Mouse (Mus musculus): ENCODE data around the gene Stx5a. TPM values are rescaled to one million over a fixed set of nuclear protein-coding genes. Genes with fewer than 3 reads are reported as not detected.
A peak's percentile ranks its signal among the peaks of the same experiment; 100 is the strongest.

The Stx5a gene
- 10 to 100 TPM; 59.6 to 66.4 (median 65.6) TPM for total RNA-seq (2022)

DNA sequence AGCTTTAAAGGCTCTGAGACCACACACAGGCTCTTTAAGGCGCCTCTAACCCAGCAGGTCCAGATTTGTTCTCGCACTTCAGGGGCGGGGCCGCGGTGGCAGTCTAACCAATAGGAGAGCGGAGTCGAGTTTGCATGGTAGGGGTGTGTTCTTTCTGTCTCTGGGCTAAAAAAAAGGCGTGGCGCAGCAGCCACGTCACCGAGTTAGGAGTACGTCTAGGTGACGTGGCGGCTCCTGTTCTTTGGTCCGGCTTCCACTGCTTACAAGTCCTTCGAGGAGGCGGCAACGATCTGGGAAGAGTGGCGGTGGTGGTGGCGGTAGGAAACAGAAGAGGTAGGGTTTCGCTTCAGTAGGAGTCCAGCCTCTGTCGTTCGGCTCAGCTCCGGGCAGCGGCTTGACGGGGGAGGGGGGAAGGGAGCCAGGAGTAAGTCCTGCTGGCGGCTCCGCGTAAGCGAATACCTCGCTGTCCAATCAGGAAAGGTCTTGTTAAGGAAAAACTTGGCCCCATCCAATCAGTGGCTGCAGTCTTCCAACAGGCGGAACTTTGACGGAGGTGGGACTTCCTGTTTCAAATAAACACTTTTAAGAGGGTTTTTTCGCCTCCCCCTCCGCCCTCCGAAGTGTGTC is at the start of gene Stx5a:
Gene Stx5a, plus strand, starts transcription at position 171 of the 627 bp plus-strand sequence.
- DNase-seq (ENCODE audit: low spot score in 2 of 2), result peak; percentile 93 to 97

DNA sequence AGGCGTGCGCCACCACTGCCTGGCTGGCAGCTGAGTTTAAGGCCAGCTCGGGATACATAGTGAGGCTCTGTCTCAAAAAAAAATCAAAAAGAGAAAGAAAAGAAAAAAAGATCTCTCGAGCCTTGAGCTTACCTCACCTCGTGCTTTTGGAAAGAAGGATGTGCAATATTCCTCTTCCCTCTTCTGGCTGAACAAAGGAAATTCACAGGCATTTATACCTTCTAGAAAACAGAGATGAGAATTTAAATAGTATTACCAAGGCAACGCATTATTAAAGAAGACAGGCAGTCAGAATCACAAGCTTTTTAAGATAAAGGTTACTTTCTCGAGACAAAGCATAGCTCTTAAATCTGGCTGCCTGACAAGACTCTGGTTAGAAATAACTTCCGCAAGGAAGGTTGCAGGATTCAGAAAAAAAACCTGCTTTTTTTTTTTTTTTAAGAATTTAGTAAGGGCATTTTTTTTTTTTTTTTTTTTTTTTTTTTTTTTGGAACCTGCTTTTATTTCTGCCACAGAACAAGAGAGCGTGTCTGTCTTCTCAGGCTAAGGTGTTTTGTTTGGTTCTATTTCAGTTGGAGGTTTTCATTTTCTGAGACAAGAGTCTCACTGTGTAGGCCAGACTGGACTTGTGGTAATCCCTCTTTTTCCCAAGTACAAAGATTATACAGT is 49.2 kb upstream of the Stx5a start:
- DNase-seq (ENCODE audit: low spot score in 2 of 2), result no peak

DNA sequence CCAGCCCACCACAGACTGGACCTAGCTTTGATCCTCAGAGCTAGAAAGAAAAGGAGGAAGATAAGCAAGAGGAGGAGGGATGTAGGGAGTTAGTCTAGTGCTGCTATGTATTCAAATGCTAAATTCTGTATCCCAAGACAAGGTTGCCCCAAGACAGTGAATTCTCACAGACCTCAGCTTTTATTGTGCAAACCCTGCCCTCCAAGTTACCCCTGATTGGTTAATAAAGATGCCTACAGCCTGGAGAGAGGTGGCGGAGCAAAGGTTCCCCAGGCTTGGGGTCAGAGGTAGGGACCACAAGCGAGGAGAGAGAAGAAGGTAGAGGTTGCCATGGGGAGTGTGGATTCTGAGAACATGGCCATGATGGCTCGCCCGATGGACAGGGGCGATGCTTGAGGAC is 48.5 kb upstream of the Stx5a start:
- no peak for DNase-seq (ENCODE audit: low spot score in 2 of 2)

DNA sequence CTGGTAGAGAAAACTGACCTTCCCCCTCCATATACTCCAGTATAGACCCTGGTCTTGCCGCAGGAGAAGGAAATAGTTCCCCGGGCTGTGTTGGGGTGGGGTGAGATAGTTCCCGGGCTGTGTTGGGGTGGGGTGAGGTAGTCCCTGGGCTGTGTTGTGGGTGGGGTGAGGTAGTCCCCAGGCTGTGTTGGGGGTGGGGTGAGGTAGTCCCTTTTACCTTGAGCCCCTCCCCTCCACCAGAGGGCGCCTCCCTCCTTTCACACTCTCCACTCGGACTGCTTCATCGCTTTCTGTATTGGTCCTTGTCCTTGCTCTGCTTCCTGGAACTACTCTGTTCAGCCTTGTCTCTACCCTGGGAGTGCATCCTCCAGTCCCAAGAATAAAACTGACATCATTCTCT is 45.9 kb upstream of the Stx5a start:
- no peak for DNase-seq (ENCODE audit: low spot score in 2 of 2)

DNA sequence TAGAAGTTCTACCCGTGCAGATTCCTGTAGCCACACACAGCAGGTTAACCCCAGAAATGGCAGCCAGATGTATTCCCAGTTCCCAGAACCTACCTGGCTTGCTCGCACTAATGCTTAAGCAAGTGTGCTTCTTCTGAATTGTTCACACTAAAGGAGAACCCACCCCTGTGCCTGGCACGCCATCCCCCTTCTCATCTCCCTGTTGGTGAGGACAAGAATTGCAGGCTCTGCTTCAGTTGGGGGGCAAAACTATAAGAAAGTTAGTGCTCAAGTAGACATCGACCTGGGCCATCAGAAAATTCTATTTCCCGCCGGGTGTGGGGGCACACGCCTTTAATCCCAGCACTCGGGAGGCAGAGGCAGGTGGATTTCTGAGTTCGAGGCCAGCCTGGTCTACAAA is 41.6 kb upstream of the Stx5a start:
- no peak for DNase-seq (ENCODE audit: low spot score in 2 of 2)

DNA sequence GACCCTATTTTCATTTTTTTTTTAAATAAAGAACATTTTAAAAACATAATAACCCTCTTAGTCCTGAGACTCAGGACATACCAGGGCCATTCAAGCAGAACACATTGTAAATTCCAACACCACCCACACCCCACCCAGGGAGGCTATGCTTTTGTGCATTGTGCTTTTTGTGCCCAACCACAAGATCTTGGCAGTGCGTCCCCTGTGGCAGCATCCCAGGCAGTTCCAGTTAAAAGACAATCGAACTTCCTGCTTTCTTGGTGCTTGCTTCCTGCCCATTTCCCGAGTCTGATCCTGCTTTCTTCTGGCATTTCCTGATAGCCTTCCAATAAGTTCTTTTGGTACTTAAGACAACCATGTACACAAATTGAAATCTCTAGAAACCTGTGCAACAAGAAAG is 38.8 kb upstream of the Stx5a start:
- no peak for DNase-seq (ENCODE audit: low spot score in 2 of 2)

DNA sequence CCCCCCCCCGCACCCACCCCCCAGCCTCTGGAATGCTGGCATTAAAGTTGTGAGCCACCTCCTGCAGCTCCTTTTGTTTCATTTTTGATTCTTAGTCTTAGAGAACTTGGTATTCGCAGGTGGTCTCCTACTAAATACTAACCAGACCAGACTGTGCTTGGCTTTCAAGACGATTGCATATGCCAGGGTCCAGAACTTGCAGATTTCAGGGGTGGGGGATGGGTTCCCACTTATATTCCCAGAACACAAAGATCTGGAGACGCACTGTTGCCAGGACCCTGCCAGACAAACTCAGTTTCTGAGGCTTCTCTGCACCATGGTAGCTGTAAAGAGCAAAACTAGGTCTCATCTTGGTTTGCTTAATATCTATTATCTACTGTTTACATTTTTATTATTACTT is 37.6 kb upstream of the Stx5a start:
- no peak for DNase-seq (ENCODE audit: low spot score in 2 of 2)

DNA sequence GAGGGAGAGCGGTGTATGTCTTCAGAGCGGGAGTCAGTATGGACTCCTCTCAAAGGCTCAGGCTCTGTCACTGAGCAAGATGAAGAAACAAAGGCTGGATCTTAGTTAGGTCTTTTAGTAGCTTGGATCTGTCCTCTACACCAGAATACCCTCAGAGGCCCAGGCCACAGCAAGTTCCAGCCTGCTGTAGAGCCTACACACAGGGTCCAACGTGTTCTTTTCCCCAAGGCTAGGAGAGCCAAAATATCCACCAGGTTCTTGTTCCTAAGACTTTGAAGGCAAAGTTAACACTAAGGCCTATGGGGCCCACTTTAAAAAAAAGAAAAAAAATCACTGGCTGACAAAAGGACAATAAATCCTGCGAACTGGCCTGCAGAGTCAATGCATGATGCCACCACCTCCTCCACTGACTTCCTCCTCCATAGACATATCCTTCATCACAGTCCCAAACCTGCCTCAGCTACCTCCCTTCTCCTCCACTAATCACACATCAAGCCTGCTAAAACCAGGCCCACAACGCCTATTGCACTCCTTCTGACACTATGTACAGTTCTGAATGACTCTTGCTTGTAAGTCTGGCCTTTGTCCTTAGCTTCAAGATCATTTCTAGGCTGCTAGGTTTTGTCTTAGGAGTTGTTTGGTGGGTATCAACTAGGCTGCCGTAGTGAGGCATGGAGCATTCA is 36.0 kb upstream of the Stx5a start:
- no peak for DNase-seq (ENCODE audit: low spot score in 2 of 2)

DNA sequence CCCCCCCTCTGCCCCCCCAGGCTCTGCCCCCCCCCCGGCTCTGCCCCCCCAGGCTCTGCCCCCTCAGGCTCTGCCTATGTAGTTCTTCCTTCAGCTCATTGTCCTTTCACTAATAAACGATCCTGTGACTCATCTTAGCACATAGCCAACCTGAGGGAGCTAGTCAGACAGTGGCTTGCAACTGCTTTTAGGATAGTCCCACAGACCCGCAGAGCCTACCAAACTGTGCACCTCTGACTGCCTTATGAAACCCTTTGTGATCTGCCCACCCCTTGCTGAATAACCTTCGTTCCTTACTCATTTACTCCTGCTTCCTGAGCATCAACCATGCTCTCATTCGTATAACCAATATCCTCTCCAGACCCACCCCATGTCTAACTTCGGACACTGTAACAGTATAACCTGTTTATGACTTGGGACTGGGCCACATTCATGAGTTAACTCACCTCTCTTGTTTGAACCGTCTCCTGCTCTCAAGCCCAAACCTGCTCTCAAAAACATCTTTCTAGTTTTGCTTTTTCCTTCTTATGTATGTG is 35.0 kb upstream of the Stx5a start:
- no peak for DNase-seq (ENCODE audit: low spot score in 2 of 2)

DNA sequence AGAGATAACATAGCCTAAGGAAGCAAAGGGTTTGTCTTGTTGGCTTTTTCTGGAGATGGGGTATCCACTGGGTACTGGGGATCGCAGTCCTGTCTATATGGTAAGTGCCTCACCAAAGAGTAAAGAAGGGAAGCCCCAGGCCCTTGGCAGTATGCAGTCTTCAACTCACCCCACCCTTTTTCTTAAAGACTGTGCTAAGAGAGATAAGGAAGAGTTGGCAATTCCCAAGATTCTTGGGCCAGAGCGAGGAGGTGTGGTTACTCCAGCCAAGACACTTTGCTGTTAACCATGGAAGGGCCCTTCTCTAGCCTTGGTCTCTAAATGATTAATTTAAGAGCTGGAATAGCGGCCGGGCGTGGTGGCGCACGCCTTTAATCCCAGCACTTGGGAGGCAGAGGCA is 34.3 kb upstream of the Stx5a start:
- DNase-seq (ENCODE audit: low spot score in 2 of 2), result no peak

DNA sequence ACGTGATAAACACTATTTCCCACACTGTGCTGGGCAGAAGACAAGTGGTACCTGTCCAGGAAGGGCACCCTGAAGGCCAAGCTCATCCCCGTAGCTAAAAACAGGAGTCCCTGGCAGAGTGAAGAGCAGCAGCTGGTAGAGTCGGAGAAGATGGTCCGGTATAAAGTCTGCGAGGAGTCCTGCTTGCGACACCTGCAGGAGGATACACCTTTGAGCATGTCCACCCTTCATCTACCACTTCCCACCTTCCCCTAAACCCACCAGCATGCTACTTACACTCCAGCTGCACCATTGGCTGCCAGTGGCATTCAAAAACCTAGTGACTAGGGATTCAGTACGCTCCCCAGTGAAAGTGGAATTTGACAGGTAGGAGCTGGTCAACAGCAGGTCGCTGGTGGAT is 32.3 kb upstream of the Stx5a start:
- no peak for DNase-seq (ENCODE audit: low spot score in 2 of 2)

DNA sequence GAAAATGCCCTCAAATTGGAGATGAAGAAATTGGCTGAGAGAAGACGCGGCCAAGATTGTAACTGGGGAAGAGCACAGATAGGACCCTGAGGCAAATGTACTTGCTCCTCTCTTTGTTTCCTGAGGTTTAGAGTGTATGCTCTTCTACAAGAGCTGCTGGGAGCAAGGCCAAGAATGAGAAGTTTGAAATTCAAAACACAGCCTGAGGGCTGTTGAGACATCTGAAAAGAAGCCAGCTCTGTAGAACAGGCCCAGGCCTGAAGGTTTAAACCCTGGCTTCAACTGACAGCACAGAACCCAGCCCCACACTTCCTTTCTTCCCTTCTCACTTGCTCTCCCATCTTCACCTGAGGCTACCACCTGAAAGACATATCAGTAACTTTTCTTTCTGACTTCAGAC is 31.2 kb upstream of the Stx5a start:
- DNase-seq (ENCODE audit: low spot score in 2 of 2), result no peak

DNA sequence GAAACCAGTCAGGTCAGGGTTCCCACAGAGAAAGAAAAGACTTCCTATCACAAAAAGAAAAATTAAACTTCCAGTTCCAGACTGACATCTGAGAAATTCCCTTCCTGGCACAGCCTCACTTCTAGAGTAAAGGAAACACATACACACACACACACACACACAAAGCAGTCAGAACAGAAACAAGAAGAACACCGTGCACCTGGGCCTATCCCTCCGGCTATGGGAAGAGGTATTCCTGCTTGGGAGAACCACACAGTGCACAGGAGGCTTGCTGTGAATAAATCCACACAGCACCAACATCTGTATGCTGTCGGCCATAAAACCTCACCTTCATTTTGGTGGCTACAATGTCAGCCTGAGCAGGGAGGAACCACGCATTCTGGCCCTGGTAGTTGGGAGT is 29.7 kb upstream of the Stx5a start:
- DNase-seq (ENCODE audit: low spot score in 2 of 2), result no peak

DNA sequence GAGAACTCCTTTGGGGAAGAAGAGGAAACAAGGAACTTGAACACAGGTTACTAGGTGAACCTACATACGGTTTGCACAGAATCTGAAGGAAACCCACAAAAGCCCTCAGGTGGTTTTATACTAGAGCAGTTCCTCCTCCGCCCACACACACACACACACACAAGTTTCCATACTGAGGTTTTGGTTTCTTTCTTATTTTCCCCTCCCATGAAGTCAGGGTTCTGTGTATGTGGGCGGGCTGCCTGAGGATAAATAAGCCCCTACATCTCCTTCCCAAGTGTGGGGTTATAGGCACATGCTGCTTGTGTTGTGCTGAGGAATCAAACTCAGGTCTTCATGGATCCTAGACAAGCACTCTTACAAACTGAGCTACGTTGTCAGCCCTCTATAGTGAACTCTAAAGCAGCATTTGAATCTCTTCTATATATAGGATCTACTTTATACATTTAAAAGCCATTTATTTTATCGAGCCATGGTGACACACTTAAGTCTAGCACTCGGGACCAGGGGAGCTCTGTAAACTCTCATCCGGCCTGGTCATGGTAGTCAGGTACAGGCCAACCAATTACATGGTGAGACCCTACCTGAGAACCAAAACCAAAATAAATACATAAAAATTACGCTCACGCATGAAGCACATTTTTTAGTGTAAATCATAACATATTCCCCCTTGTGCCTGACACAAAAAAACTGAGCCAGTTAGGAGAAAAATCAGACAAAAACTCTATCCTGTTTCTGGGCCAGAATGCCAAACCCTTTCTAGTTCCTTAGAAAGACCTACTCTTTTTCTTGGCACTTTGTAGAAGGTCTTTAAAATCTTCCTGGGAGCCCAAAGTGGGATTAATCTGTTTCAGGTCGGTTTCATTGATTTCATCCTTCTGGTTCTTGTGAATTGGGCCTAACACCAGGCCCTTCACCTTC is 29.0 kb upstream of the Stx5a start:
- no peak for DNase-seq (ENCODE audit: low spot score in 2 of 2)

DNA sequence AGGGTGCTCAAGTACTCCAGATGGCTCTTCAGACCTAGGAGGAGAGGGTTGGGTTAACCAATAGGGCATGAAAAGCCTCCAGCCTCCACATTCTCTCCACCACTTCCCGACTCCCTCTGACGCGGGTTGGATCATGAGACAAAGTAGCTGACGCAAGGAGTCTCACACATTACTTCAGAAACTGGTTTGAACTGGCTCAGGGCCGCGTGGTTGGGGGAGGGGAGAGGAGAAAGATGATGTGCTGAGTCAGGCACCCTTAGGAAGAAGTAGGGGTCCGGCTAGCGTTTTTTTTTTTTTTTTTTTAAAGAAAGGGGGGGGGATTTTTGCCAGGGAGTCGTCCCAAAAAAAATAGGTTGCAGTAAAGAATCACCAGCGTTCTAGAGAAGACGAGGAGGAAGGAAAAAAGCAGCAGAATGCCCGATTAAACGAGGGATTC is 28.3 kb upstream of the Stx5a start:
- DNase-seq (ENCODE audit: low spot score in 2 of 2), result peak; percentile 46 to 55

DNA sequence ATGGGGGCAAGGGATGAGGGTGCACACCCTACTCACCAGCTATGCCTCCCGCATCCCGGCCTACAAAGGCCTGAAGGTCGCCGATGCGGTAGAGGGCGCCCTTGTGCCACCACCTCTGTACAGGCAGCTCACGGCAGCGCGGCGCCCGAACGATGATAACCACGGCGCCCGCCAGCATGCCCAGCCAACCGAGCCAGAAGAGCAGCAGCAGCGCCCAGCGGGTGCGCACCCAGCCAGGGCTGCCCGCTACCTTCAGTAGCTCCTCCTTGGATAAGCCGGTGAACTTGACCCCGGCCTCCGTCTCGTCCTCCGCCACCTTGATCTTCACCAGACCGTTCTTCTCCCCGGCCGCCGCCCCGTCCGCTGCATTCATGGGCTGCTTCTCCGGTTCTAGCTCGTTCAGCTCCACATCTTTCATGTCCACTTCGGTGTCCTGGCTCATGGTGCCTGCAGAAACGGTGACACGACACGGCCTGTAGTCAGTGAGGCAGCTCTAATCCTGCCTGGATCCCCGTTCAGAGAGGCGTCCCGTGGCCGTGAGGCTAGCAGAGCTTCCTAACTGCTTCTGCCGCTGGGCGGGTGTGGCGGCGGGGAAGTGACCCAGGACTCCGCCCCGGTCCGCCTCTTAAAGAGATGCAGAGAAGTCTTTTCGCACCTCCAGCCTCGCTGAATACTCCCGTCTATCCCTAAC is 27.8 kb upstream of the Stx5a start:
- DNase-seq (ENCODE audit: low spot score in 2 of 2), result peak; percentile 89 to 90

DNA sequence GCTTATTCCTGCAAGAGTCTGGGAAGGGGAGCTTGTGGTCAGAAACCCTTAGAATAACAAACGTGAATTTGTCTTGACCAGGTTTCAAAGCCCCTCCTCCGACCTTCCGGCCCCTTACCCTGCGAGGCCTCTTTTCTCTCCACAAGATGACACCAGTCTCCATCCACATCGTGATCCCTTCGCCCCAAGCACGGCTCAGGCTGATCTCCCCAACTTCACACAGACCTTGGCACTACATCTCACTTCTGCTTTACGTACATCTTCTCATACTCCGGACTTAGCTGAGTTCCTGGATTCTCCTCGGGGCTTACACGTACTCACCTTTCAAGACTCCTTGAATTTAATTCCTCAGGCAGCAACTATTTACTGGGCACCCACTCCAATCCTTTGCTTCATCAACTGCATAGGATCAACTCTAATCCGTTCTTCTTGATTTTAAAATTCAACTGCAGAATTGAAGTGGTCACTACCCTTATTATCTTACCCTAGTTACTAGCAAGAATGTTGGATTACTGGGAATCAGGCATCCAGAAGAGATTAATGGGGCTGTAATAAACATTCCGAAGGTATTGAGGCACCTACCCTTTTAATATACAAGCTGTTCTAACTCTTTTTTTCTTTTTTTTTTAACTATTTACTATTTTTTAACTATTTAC is 27.1 kb upstream of the Stx5a start:
- no peak for DNase-seq (ENCODE audit: low spot score in 2 of 2)

DNA sequence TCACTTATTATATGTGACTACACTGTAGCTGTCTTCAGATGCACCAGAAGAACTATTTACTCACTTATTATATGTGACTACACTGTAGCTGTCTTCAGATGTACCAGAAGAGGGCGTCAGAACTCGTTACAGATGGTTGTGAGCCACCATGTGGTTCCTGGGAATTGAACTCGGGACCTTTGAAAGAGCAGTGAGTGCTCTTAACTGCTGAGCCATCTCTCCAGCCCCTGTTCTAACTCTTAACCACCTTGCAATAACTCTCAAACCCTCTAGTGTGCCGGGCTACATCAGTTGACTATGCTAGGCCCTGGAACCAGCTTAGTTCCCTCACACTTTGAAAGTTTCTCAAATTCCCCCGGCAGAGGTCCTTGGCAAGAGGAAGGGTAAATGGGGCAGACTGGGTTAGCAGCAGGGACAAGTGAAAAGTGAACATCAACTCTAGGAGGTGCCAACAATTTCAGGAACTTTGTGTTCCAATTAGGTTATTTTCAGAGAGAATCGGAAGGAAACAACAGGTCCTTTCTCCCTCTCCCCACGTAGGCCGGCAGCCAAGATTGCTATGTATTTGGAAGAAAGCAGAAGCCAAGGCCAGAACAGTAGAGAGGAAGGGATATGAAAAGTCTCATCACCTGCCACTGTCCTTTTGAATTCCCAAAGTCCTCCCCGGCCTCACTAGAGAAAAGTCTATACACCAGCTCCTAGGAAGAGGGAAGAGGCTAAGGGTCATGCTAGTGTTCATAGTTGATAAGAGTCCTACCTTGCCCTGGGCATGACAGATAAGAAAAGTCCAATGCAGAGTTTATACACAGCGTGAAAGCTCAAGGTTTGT is 26.3 kb upstream of the Stx5a start:
- no peak for DNase-seq (ENCODE audit: low spot score in 2 of 2)

Measured in left cerebral cortex, adult 8-10 months (tissue).